Mouse (Mus musculus) kidney, postnatal 36 days (tissue): ENCODE data around the gene Slc10a7.
"Not testable (repeated sequence)": the region's sequence is repeated elsewhere in the genome, so short reads cannot be mapped to it uniquely, and the experiment has no call there.

ENCODE experiments used
- DNase-seq, 2 experiments: peaks; one replicate each; pipeline ENCODE4 v3.0.0; 2021 to 2022; ENCODE audit warnings: mixed read lengths in 2 of 2

The Slc10a7 gene

GRCm38 (mm10) chr8:78509273-78510031, at the start of gene Slc10a7:
TSS of gene Slc10a7 (plus strand) at chr8:78509346.
- peak; percentile 86 to 91 for DNase-seq

GRCm38 (mm10) chr8:78463941-78464340, 45.2 kb upstream of the Slc10a7 start:
- DNase-seq = no peak

DNA sequence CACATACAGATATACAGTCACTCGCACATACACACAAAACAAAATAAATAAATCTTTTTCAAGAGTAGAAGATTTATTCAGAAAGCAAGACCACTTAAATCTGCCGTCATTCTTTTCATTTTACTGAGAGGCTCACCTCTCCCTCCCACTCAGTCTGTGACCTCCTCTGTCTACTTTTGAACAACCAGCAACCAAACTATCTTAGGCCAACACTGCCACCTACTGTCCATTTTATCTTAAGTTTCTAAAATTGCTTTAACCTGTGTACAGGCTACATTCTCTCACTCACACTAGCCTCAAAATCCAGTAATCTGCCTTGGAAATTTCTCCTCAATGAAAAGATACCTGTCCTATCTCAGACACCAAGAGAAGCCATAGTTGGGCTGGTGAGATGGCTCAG, 41.3 kb upstream of the Slc10a7 start:
- DNase-seq = peak in 1 of 2 experiments; percentile 2

- DNase-seq = peak in 1 of 2 experiments; percentile 12
Measured at GRCm38 (mm10) chr8:78477051-78477829, 31.9 kb upstream of the Slc10a7 start.

DNA sequence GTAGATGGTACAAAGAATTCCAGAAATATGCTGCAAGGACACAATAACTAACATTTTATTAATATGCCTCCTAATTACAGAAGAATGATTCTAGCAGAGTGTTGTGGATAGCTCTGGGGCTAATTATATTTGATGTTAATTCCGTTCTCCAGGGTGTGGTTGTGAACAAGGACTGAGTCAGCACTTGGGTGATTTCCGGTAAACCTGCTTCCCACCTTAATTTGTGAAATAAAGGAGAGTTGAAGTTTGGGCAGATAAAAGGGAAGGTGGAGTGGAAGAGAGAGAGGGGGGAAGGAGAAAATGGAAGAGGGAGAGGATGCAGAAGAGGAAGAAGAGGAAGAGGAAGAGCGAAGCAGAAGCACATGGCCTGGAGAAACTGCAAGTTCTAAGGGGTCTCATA, 19.4 kb upstream of the Slc10a7 start:
- no peak for DNase-seq

GRCm38 (mm10) chr8:78493031-78493430, 16.1 kb upstream of the Slc10a7 start:
- DNase-seq = no peak

DNA sequence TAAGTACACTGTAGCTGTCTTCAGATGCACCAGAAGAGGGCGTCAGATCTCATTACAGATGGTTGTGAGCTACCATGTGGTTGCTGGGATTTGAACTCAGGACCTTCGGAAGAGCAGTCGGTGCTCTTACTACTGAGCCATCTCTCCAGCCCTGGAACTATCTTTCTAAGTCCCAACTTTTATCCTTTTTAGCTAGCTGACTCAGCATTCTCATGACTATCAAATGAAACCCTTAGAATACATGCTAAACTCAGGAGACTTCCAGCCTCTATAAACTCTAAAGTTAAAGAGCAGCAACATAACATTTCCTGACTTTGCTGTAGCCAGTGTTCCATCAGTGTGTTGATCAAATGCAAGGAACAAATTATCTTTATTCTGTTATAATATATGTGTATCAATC, 12.9 kb upstream of the Slc10a7 start:
- DNase-seq = not testable (repeated sequence)

- DNase-seq = no peak
Measured at GRCm38 (mm10) chr8:78502706-78503105, 6.4 kb upstream of the Slc10a7 start.

- DNase-seq = peak in 1 of 2 experiments; percentile 39
Measured at GRCm38 (mm10) chr8:78507979-78508718, 997 bp upstream of the Slc10a7 start.

DNA sequence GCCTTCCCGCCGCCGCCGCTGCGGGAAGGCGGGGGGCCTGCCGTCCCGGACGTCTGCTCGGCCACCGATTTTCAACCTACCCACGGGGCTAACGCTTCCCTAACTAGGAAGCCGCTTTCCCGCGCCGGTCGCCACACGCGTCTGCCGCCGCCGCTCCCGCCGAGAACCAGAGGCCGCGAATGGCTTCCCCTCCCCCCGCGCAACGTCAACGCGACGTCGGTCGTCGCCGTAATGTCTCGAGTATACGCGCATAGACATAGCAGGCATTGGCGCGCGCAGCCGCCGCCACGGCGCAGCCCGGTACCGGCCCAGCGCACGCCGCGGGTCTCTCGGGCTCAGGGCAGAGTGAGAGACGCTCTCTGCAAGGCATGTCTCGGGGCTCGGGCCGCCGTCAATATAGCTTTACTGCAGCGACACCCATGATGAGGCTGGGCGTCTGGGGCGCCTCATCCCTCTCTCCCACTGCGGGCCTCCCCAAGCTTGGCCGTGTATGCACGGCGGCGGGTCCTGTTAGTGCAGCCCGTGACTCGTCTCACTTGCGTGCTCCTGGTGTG, 350 bp upstream of the Slc10a7 start, which contains the start of gene Rbmxl1:
Gene Rbmxl1, minus strand, starts transcription at position 180 of the 554 bp plus-strand sequence.
- DNase-seq = peak; percentile 88 to 97

- peak; percentile 5 to 25 for DNase-seq
Measured at GRCm38 (mm10) chr8:78510094-78510493, 948 bp downstream of the Slc10a7 start.

DNA sequence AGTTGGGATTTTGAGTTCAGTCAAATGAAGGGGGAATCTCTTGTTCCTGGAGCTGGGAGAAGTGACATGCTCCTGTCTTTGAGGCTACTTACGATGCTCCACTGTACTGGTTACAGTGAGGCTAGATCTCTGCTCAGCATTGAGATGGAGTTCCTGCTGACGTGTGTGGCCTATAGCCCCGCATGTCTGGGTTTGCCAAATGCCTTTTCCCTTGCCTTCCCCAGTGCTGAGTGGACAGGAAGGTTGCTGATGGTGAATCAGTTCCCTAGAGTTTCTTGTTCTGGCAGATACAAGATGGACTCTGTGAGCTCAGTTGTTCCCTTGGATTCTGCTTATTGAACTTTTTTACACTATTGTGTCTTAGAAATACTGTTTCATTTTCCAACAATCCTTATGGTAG, 1.8 kb downstream of the Slc10a7 start:
- no peak for DNase-seq

- DNase-seq = no peak
Measured at GRCm38 (mm10) chr8:78513106-78513505, 4.0 kb downstream of the Slc10a7 start.

GRCm38 (mm10) chr8:78514706-78515105, 5.6 kb downstream of the Slc10a7 start:
- no peak for DNase-seq

GRCm38 (mm10) chr8:78515132-78515531, 6.0 kb downstream of the Slc10a7 start:
- no peak for DNase-seq

DNA sequence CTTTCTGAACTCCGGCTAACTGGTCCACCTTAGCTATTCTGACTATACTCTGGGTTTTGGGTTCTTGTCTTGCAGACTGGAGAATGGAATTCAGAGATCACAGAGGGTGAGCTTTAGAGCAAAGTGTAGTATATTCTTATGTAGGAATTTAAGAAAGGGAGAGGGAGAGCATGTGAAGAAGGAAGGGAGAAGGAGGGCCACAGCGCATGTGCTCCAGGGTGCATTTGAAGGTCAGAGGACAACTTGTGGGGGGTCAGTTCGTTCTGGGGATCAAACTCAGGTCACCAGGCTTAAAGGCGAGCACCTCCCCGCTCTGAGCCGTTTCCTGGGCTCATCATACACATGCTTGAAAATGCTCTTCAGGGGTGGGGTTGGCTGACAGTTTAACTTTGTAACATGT, 24.8 kb downstream of the Slc10a7 start:
- no peak for DNase-seq

GRCm38 (mm10) chr8:78536716-78537115, 27.6 kb downstream of the Slc10a7 start:
- DNase-seq = no peak

- DNase-seq = no peak
Measured at GRCm38 (mm10) chr8:78537795-78538194, 28.6 kb downstream of the Slc10a7 start.

GRCm38 (mm10) chr8:78542670-78543069, 33.5 kb downstream of the Slc10a7 start:
- DNase-seq = not testable (repeated sequence)

GRCm38 (mm10) chr8:78543621-78544020, 34.5 kb downstream of the Slc10a7 start:
- DNase-seq = no peak

DNA sequence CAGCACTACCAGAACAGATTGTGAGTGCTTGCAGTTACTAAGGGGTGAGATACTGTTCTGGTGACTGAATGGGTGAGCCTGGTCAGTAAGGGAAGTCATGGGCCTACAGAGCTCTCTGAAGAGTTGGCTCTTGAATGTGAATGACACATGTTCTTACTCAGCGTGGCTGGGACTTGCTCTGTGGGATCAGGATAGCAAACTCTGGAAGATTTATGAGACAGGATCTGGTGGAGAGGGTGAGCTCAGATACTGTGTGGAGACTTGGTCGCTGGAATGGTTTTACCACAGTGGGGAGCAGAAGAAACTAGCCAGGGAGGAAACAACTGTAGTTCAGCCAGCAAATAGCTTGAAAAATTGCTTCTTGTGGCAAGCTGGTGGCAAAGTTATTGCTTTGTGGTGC, 35.4 kb downstream of the Slc10a7 start:
- no peak for DNase-seq

DNA sequence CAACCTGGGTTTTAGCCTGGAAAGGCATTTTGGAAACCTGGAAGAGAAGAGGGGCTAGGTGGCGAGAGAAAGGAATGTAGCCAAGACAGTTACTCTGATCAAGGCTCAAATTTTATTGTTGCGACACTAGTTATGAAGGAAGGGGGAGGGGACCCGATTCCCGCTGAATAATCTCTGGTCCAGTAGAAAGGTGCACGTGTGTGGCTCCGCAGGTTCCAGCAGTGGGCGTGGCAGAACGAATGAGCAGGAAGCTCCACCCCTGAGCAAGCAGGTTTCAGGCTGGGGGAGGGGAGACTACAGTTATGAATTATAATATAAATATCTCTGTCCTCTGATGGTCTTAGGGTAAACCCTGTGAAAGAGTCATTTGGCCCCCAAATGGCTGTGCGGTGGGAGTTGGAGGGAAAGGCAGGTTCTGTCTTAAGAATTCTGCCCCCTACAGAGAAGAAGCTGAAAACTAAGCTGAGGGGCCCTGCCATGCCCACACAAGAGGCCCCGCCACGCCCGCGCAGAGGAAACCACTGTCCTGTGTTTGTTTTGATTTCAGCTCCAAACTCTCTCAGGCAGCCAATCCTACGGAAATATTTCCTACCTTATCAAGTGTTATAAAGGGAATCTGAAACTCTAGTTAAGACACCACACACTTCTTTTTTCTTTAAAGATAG, 36.1 kb downstream of the Slc10a7 start:
- DNase-seq = not testable (repeated sequence)
